Mouse (Mus musculus) c-Kit-negative CD71-positive TER-119-positive erythroid progenitor cells, embryonic 14.5 days (primary cell): ENCODE data around the gene Vipr1.
A peak's percentile ranks its signal among the peaks of the same experiment; 100 is the strongest.

Experiments used
- DNase-seq: peaks from one replicate; pipeline ENCODE4 v3.0.0-alpha.2; 2013; ENCODE audit warnings: low read depth, low spot score

Gene Vipr1

DNA sequence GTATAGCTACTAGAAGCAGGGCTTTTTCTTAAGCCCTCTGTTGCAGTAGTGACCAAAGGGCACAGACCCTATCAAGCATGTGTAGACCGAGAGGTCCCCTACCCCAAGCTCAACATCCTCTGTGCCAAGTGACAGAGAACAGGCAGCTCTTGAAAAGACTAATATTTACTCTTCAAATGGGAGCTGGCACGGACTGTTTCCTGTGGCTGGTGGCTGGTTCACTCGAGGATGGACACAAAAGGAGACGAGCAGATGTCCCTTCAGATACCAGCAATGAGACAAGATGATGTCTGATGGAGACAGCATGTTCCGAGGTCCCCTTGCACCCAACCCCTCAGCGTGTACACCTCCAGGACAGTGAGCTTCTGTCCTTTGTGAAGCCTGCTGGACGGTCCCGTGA lies 35.0 kb downstream of the Vipr1 start:
- no peak for DNase-seq

DNA sequence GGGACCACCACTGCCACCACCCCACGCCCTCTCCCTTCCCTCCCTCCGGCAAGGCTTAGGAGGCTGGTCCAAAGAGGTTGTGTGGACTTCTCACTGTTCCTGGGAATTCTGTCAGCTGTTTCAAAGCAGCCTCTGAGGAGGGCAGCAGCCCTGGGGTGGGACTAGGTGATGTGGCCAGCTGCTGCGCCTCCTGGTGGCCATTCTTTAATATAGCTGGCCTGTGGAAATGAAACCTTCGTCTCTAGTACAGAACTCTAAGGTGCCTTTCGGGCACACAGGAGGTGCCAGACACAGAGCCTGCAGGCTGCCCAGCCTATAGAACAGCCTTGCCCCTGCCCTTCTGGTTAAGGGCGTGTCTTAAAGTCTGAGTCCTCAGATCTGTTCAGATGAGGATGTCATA lies 37.0 kb downstream of the Vipr1 start:
- no peak for DNase-seq

- no peak for DNase-seq
Observed at GRCm38 (mm10) chr9:121681191-121681590, 38.7 kb downstream of the Vipr1 start.

GRCm38 (mm10) chr9:121682037-121682680 lies 39.6 kb downstream of the Vipr1 start:
- DNase-seq: no peak

GRCm38 (mm10) chr9:121684702-121685101 lies 42.2 kb downstream of the Vipr1 start:
- DNase-seq: no peak

DNA sequence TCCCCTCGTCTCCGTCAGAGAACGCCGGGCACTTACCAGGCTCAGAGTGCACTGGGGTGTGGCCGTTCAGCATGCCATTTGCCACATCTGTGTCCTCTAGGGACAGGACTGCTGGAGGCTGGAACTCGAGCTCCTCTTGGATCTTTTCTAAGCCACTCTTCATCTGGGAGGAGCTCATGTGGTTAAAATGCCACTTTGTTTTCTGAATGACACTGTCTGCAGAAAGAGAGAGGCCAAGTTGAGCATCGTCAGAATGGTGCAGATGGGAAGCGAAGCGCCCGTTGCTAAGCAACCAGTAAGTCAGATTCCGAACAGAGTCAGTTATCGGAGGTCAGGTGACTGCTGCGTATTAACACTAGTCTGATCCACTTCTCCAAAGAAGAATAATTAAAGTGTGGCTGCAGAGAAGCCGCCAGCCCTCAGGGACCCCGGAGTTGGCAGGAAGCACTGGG lies 47.7 kb downstream of the Vipr1 start:
- no peak for DNase-seq

GRCm38 (mm10) chr9:121690734-121691133 lies 48.2 kb downstream of the Vipr1 start:
- no peak for DNase-seq

DNA sequence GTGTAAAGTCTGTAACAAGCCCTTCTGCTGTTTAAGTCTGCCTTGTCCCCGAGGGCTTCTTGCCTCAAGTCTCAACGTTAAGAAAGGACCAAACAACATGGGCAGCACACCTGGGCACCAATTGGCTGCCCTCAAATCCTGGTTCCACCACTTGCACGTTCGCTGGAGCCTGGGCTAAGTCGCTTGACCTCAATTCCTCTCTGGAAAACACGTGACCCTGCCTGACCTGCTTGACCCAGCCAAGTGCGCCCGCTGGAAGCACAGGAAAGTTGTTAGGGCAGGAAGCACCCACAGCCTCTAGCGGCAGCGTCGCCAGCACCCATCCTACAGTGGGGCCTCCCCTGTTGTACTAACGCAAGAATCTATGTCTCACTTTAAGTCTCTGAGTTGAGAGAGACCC lies 52.2 kb downstream of the Vipr1 start:
- DNase-seq: no peak

- no peak for DNase-seq
Observed at GRCm38 (mm10) chr9:121696626-121697025, 54.1 kb downstream of the Vipr1 start.

DNA sequence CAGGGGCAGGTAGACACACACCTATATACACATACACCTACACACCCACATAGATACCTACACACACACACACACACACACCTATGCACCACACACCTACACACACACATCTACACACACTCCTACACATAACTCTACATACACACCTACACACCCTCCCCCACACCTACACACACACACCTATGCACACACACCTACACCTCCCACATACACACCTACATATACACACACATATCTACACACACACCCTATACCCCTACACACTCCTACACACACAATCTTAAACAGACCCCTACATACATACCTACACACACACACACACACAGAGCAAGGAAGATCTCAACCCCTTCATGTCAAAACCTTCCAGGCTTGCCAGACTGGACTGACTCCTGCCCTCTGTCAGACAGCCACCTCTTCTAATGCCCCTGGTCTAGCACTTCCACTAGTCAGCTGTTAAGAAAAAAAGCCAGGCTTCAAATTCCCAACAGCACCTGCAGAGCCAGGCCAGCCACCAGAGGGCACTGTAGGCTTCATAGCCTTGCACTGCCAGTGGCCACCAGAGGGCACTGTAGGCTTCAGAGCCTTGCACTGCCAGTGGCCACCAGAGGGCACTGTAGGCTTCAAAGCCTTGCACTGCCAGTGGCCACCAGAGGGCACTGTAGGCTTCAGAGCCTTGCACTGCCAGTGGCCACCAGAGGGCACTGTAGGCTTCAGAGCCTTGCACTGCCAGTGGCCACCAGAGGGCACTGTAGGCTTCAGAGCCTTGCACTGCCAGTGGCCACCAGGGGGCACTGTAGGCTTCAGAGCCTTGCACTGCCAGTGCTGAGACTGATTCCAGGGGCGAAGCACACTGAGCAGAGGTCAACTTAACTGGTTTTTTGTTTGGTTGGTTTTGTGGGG lies 54.9 kb downstream of the Vipr1 start:
- DNase-seq: peak; percentile 52

GRCm38 (mm10) chr9:121704261-121704645 lies 61.7 kb downstream of the Vipr1 start:
- DNase-seq: no peak

DNA sequence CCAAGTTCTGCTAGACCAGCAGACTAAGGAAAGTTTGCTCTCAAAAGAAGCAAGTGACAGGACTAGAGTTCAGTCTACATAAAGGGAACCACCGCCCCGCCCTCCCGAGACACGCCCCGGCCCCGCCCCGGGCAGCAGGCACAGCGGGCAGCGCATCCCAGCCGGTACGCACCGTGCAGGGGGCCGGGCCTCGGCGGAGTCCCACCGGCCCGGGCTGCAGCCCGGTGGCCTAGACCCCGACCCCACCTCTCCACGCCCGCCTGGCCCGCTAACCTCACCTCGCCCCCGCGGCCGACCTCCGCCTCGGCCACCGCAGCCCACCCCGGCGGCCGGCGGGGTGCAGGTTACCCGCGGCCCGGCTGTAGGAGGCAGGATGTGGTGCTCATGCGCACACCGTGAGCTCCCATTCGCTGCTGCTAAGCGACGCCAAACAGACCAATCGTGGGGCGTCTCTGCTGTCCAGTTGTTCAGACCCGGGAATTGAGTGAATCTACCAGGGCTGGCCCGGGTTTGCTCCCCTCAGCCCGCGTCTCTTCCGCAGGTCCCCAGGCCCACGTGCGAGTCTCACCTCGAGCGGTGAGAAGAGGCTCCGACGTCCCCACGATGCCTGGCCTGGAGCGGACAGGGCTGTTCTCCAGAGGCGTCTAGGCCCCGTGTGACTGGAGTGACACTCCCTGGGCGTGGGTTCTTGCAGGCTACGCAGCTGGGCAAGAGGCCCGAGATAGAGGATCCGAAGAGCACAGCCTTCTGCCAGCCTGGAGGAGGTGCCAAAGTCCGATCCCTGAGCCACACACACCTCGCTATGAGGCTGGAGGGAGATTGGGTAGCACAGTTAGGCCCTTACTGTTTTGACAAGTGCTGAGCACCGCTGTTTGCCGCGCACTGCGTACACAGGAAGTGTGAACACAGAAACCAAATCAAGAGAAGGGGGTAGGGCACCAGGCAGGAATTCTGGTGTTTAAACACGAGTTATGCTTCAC lies 62.4 kb downstream of the Vipr1 start, which contains the start of gene Sec22c:
Gene Sec22c (minus strand): TSS at position 845 of the 980 bp plus-strand sequence.
- DNase-seq: peak; percentile 87

DNA sequence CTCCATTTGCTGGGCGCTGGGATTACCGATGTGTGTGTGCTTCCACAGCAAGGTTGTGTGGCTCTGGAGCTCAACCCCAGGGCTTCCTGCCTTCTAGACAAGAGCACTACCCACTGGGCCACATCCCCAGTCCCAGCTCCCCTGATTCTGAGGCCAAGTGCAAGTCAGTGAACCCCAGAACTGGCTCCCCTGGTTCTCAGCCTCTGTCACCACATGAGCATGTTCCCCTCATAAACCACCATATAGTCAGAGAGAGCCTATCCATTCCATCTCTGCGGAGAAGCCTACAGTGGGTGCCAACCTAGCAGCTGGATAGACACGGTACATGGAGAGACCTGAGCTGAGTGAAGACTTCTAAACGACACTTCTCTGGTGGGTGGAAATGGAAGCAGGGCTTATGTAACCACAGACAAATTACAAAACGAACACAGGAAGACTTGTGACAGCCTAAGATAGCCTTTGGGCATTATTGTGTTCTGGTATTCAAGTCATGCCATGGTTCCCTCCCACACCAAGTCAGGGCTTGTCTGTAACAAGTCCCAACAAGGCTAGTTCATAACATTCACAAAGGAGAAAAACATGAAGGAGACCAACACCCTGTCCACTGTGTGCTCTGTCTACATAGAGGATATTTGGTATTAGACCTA lies 63.6 kb downstream of the Vipr1 start:
- no peak for DNase-seq

DNA sequence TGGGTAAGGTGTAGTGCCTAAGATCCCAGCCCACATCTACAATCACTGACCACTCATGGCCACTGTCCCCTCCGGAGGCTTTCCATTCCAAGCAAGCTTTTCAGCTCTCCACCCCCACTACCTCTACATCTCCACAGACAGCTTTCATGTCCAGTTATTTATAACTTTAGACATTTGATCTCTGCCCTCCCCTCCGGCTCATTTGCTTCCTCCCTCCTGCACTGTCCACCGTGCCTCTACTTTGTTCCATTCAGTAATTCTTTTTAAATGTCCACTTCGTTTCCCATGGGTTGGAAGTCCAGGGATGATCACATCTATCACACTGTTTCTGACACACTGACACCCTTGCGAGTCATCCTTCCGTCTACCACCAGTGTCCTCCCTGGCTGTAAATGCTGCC lies 65.3 kb downstream of the Vipr1 start:
- DNase-seq: no peak

DNA sequence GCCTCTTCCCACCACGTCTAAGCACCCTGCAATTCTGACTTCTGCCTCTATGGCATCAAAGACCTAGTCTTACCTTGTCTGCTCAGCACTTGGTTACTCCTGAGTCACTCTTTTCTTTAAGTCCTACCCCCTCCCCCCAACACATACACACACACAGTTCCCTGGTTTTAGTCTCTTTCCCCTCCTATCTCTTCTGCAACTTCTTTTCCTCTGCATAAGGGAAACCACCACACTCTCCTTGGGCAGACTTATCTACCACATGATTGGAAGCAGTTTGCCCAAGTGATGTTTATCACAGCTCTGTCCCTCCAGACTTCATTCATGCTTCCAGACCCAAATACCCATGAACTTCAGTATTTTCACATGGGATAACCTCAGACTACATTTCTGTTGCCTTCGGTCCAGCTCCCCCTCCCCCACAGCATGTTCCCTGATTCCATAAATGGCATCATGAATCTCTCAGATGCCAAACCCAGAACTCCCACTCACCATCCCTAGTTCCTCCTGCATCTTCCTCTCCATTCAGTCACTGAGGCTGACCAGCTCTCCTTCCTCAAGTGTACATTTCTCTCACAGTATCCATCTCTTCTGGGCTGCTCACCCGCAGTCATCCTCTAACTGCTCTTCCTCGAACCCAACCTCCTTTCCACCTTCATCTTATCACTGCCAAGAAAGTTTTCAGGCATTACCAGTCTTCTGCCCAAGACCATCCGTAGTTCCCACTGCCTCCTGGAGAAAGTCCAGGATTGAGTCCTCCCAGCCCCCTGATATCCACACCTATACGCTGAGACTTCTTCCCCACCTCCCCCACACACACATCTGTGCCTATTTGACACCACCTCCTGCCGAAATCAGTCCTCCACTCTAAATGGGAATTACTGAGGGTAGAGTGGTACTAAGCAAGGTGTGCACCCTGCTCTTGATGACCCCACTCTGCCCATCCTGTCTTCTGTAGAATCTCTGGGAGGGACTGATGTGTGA lies 66.3 kb downstream of the Vipr1 start:
- no peak for DNase-seq

DNA sequence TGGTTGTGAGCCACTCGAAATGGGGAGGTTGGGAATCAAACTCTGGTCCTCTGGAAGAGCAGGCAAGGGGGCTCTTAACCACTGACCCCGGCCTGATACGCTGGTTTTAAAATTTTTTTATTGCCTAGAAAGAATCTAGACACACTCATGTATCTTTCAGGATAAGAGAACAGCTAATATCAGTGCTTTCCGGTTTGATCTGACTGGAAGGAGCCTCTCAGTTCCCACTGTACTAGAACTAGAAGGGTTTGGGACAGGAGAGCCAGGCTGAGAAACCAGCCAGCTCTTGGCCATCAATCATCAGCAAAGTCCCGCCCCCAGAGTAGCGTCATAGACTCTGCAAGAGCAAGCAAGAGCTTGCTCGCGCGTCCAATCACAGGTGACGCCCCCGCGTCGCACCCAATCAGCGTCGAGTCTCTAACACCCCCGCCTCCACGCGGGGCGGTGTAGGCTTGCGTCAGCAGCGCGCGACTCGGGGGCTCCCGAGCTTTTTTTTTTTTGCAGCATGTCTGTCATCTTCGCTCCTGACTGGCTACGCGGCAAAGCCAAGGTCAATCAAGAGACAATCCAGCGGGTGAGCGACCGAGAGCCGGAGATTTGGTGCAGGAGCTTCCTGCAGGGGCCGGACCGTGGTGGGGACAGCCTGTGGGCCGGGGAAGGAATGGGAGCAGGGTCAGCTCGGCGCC lies 67.5 kb downstream of the Vipr1 start, which contains the start of gene Ss18l2:
Gene Ss18l2 (plus strand): TSS at position 432 of the 686 bp plus-strand sequence.
- peak; percentile 99 for DNase-seq

DNA sequence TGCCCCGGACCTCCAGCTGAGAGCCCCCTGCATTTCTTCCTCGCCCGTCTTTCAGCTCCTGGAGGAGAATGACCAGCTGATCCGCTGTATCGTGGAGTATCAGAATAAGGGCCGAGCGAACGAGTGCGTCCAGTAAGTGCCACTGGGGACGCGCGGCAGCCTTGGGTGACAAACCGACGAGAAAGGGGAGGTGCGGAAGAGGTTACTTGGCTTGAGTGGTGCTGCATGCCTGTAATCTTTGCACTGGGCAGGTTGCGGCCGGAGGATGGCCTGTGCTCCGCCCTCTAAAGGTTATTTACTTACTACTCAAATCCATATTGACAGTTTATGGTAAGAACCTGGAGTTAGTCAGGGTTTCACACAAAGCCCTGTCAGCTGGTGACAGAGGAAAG lies 68.1 kb downstream of the Vipr1 start:
- DNase-seq: peak; percentile 45

DNA sequence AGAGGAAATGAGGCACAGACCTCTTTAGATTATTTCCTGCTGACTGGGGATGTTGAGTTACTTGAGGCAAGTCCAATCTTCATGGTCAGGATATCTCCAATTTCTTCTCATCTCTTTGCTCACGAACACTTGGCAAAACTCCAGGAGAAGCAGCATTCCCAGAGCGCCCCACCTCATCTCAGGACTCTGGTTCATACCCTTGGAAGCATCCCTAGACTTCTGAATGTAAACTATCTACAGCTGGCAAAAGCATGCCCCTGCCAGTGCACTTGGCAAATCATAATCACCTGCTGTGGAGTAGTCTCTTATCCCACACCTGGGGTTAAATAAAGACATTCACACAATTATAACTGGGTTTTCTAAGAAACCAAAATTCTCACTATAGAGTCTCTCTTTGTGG lies 74.5 kb downstream of the Vipr1 start:
- DNase-seq: no peak

DNA sequence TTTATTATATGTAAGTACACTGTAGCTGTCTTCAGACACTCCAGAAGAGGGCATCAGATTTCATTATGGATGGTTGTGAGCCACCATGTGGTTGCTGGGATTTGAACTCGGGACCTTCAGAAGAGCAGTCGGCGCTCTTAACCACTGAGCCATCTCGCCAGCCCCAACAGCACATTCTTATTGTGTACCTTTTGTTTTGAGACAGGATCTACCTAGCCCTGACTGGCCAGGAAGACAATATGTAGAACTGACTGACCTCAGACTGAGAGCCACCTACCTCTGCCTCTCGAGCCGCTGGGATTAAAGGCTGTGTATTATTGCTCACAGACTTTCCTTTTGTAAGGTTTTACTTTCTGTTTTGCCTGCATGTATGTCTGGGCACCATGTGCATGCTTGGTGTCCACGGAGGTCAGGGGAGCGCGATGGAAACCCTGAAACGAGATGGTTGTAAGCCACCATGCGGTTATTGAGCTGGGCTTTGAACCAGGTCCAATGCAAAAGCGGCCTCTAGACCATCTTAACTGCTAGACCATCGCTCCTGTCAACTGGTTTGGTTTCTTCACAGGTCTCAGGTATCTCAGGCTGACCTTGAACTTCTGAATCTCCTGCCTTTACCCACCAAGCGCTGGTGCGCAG lies 75.7 kb downstream of the Vipr1 start:
- DNase-seq: no peak
